Comparison of ENCODE assay signal across 9 mouse cellular contexts in the genomic region with DNA sequence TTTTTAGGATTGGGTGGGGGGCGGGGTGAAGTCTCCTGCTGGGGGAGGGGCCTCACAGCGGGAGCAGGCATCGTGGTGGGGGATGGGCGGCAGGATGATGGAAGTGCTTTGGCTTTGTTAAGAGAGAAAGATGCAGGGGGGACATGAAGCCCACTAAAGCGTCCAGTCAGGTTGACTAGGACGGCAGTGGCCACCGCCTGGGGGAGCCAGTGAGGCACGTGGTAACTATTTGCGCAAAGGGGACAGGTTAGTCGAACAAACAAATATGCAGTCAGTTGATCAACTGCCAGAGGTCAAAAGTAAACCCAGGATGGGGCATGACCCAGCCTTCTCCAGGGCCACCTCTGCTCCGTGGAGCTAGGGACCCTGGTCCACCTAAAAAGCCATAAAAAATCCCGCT. TPM values are rescaled to one million over a fixed set of nuclear protein-coding genes. Genes with fewer than 3 reads are reported as not detected.
A peak's percentile ranks its signal among the peaks of the same experiment; 100 is the strongest.
DNase-seq lines count a peak whose midpoint lies in the region; ATAC-seq lines count a peak whose summit lies in the region.
"Had no signal": no experiment of that assay in that cellular context is flagged by ENCODE, and none has a peak within 500 bp of the region (broad histone marks: within the 10 kb centered on the region; RNA-seq: fewer than 3 reads in every experiment).

No protein-coding gene starts in this region.

- no peaks in the 10 kb centered on the region for H3K36me3 ChIP-seq in midbrain, embryonic 11.5 days (ENCODE audit: control insufficient read depth, insufficient read depth, low read length)
- H3K36me3 ChIP-seq in midbrain, embryonic 13.5 days, result no peaks in the 10 kb centered on the region
- H3K36me3 ChIP-seq in lung, embryonic 15.5 days, result no peaks in the 10 kb centered on the region
- no peaks in the 10 kb centered on the region for H3K36me3 ChIP-seq in stomach, embryonic 14.5 days (ENCODE audit: control insufficient read depth, insufficient read depth, low read length)

- peaks cover 26% of the 10 kb centered on the region for H3K27me3 ChIP-seq in midbrain, embryonic 11.5 days (ENCODE audit: control insufficient read depth, insufficient read depth, low read length)
- H3K27me3 ChIP-seq in midbrain, embryonic 13.5 days, result peaks cover 50% of the 10 kb centered on the region
- peaks cover 49% of the 10 kb centered on the region for H3K27me3 ChIP-seq in lung, embryonic 15.5 days
- H3K27me3 ChIP-seq in stomach, embryonic 14.5 days (ENCODE audit: control insufficient read depth, insufficient read depth, low read length), result peaks cover 3% of the 10 kb centered on the region; the same call in 1 of the 2 replicates

- no peak overlapping the region for H3K9ac ChIP-seq in midbrain, embryonic 11.5 days (ENCODE audit: low read length)
- no peak overlapping the region for H3K9ac ChIP-seq in midbrain, embryonic 13.5 days (replicated peaks)
- no peak overlapping the region for H3K9ac ChIP-seq in lung, embryonic 15.5 days
- H3K9ac ChIP-seq in stomach, embryonic 14.5 days (replicated peaks; ENCODE audit: low read depth, low read length), result no peak overlapping the region

- no peaks in the 10 kb centered on the region for H3K9me3 ChIP-seq in midbrain, embryonic 11.5 days (ENCODE audit: control insufficient read depth, low read length)
- no peaks in the 10 kb centered on the region for H3K9me3 ChIP-seq in midbrain, embryonic 13.5 days
- H3K9me3 ChIP-seq in lung, embryonic 15.5 days, result no peaks in the 10 kb centered on the region
- H3K9me3 ChIP-seq in stomach, embryonic 14.5 days (ENCODE audit: control insufficient read depth, low read depth, low read length), result no peaks in the 10 kb centered on the region

- no peak overlapping the region for H3K27ac ChIP-seq in midbrain, embryonic 11.5 days (ENCODE audit: low read depth, low read length)
- no peak overlapping the region for H3K27ac ChIP-seq in midbrain, embryonic 13.5 days
- H3K27ac ChIP-seq in lung, embryonic 15.5 days, result no peak overlapping the region
- no peak overlapping the region for H3K27ac ChIP-seq in stomach, embryonic 14.5 days (ENCODE audit: low read length)

- H3K4me1 ChIP-seq in midbrain, embryonic 11.5 days (ENCODE audit: control insufficient read depth, insufficient read depth, low read length), result peaks cover 3% of the 10 kb centered on the region; the same call in 1 of the 2 replicates
- peaks cover 4% of the 10 kb centered on the region; the same call in 1 of the 2 replicates for H3K4me1 ChIP-seq in midbrain, embryonic 13.5 days (replicated peaks)
- H3K4me1 ChIP-seq in lung, embryonic 15.5 days, result peaks cover 21% of the 10 kb centered on the region
- H3K4me1 ChIP-seq in stomach, embryonic 14.5 days (ENCODE audit: control insufficient read depth, insufficient read depth, low read length), result peaks cover 8% of the 10 kb centered on the region

- no peak overlapping the region for H3K4me2 ChIP-seq in midbrain, embryonic 11.5 days
- no peak overlapping the region for H3K4me2 ChIP-seq in midbrain, embryonic 13.5 days (replicated peaks)
- peak overlapping the region; percentile 54 for H3K4me2 ChIP-seq in lung, embryonic 15.5 days
- H3K4me2 ChIP-seq in stomach, embryonic 14.5 days (replicated peaks; ENCODE audit: low read depth, low read length), result peak overlapping the region; percentile 42

- no peak overlapping the region for H3K4me3 ChIP-seq in midbrain, embryonic 11.5 days (ENCODE audit: low read depth, low read length)
- no peak overlapping the region for H3K4me3 ChIP-seq in midbrain, embryonic 13.5 days (replicated peaks)
- H3K4me3 ChIP-seq in lung, embryonic 15.5 days, result peak overlapping the region; percentile 33; the same call in 1 of the 2 replicates
- no peak overlapping the region for H3K4me3 ChIP-seq in stomach, embryonic 14.5 days (ENCODE audit: low read depth, low read length)
- H3K4me3 ChIP-seq: myocyte had no signal

- DNase-seq in midbrain, embryonic 11.5 days (ENCODE audit: low spot score, missing footprints), result peak; percentile 87
- DNase-seq in adrenal gland, postnatal 25 days, result peak; percentile 79
- peak; percentile 70 for DNase-seq in gastrocnemius, postnatal 10 days
- peak; percentile 54 to 72 for DNase-seq in kidney, adult 8-10 months
- no peak for DNase-seq in layer of hippocampus, postnatal 36 days

- 3% methylated on average over 12 of the region's 12 CpGs for WGBS in midbrain, embryonic 11.5 days
- 1% methylated on average over 12 of the region's 12 CpGs for WGBS in midbrain, embryonic 13.5 days
- WGBS in lung, embryonic 15.5 days, result 2% methylated on average over 11 of the region's 12 CpGs
- WGBS in stomach, embryonic 14.5 days, result 3% methylated on average over 12 of the region's 12 CpGs

- no peak for ATAC-seq in midbrain, embryonic 11.5 days (ENCODE audit: low FRiP score)
- no peak for ATAC-seq in midbrain, embryonic 13.5 days
- ATAC-seq in lung, embryonic 15.5 days (ENCODE audit: borderline replicate concordance, extremely low read depth, low FRiP score, low TSS enrichment), result no peak
- ATAC-seq in stomach, embryonic 14.5 days (ENCODE audit: insufficient number of reproducible peaks, insufficient read depth, low FRiP score, low read depth), result no peak

RNA-seq across cellular contexts. Expression of a gene that starts 0.8 kb away (rescaled TPM):
- polyA plus RNA-seq in midbrain, embryonic 11.5 days (2014; fragmentation: Nextera tagmentation; extraction: Ambion mirVana), result 0.22 and 0.33 TPM in 2 replicates
- not detected in 2 replicates for polyA plus RNA-seq in midbrain, embryonic 13.5 days (2015; fragmentation: Nextera tagmentation; extraction: Ambion mirVana)
- total RNA-seq in adrenal gland, postnatal 25 days (2021), result 0.67 and 0.95 TPM in 2 replicates
- total RNA-seq in gastrocnemius, postnatal 10 days (2021), result not detected
- 3.2 and 3.5 TPM in 2 replicates for polyA plus RNA-seq in lung, embryonic 15.5 days (2015; fragmentation: Nextera tagmentation; extraction: Ambion mirVana)
- polyA plus RNA-seq in stomach, embryonic 14.5 days (2014; fragmentation: Nextera tagmentation; extraction: Ambion mirVana), result 2.6 and 3.7 TPM in 2 replicates
- total RNA-seq in layer of hippocampus, postnatal 36 days (2021), result 1 to 10 TPM; 1.5 to 1.6 TPM

RNA-seq across cellular contexts. Expression of a gene that starts 32.8 kb away (rescaled TPM):
- 8.8 and 11.8 TPM in 2 replicates for polyA plus RNA-seq in midbrain, embryonic 11.5 days (2014; fragmentation: Nextera tagmentation; extraction: Ambion mirVana)
- polyA plus RNA-seq in midbrain, embryonic 13.5 days (2015; fragmentation: Nextera tagmentation; extraction: Ambion mirVana), result 2.0 and 2.1 TPM in 2 replicates
- total RNA-seq in adrenal gland, postnatal 25 days (2021), result 4.6 and 6.1 TPM in 2 replicates
- total RNA-seq in gastrocnemius, postnatal 10 days (2021), result 10 to 100 TPM; 69.8 to 78.6 TPM
- 6.3 and 6.6 TPM in 2 replicates for polyA plus RNA-seq in lung, embryonic 15.5 days (2015; fragmentation: Nextera tagmentation; extraction: Ambion mirVana)
- polyA plus RNA-seq in stomach, embryonic 14.5 days (2014; fragmentation: Nextera tagmentation; extraction: Ambion mirVana), result 12.6 and 13.3 TPM in 2 replicates
- total RNA-seq in layer of hippocampus, postnatal 36 days (2021), result 1 to 10 TPM; 7.8 to 9.2 TPM

Comparison
In these comparisons a context has a peak if more than half of its experiments do, and no peak if none do; other contexts are left out.
1. DNase-seq: peak in midbrain, embryonic 11.5 days (single experiment), adrenal gland, postnatal 25 days (single experiment), gastrocnemius, postnatal 10 days (single experiment) and kidney, adult 8-10 months (2 of 2); none in layer of hippocampus, postnatal 36 days (0 of 2).
2. H3K4me2 ChIP-seq: peak in lung, embryonic 15.5 days (single experiment) and stomach, embryonic 14.5 days (single experiment); none in midbrain, embryonic 11.5 days (single experiment) and midbrain, embryonic 13.5 days (single experiment).